ENCODE assay signal across 8 mouse cellular contexts in the genomic region with DNA sequence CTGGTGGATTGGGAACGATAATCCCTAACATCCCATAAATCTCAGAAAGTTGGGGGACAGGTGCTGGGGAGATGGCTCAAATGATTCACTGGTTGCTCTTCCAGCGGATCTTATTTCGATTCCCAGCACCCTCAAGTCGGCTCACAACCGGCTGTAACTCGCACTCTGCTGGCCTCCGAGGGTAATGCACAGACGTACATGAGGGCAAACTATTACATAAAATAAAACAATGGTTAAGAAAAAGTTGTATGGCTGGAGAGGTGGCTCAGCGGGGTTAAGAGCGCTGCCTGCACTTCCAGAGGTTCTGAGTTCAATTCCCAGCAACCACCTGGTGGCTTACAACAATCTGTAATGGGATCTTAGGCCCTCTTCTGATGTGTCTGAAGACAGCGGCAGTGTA. TPM values are rescaled to one million over a fixed set of nuclear protein-coding genes. Genes with fewer than 3 reads are reported as not detected.
DNase-seq lines count a peak whose midpoint lies in the region; ATAC-seq and TF ChIP-seq lines count a peak whose summit lies in the region.

No protein-coding gene starts in this region.

- 44% methylated on average over 11 of the region's 11 CpGs for WGBS in heart, embryonic 12.5 days
- whole genome bisulfite sequencing in forebrain, embryonic 16.5 days, result 67% methylated on average over 11 of the region's 11 CpGs
- 43% methylated on average over 11 of the region's 11 CpGs for WGBS in liver, embryonic 16.5 days (ENCODE audit: insufficient replicate concordance)

- H3K9ac ChIP-seq in heart, embryonic 12.5 days, result peak overlapping the region; percentile 66; the same call in 1 of the 2 replicates
- H3K9ac ChIP-seq in ES-E14 (ENCODE audit: insufficient read depth, low read depth, low read length, poor library complexity, severe bottlenecking), result peak overlapping the region; percentile 61; the same call in 1 of the 2 replicates
- H3K9ac ChIP-seq in forebrain, embryonic 16.5 days (replicated peaks; ENCODE audit: low read depth, low read length), result peak overlapping the region; percentile 60; the same call in 1 of the 2 replicates
- H3K9ac ChIP-seq in liver, embryonic 16.5 days (ENCODE audit: low read depth, low read length), result no peak overlapping the region

- no peak for ATAC-seq in heart, embryonic 12.5 days (ENCODE audit: insufficient number of reproducible peaks, low FRiP score)
- no peak for ATAC-seq in forebrain, embryonic 16.5 days
- no peak for ATAC-seq in liver, embryonic 16.5 days (ENCODE audit: low read depth)

- no peak overlapping the region for H3K27ac ChIP-seq in heart, embryonic 12.5 days (ENCODE audit: poor library complexity, severe bottlenecking)
- no peak overlapping the region for H3K27ac ChIP-seq in ES-E14 (ENCODE audit: insufficient read depth, low read depth, low read length, poor library complexity, severe bottlenecking)
- H3K27ac ChIP-seq in forebrain, embryonic 16.5 days (ENCODE audit: low read length), result no peak overlapping the region
- H3K27ac ChIP-seq in liver, embryonic 16.5 days (ENCODE audit: low read length), result no peak overlapping the region

- H3K9me3 ChIP-seq in heart, embryonic 12.5 days (replicated peaks), result no peaks in the 10 kb centered on the region
- no peaks in the 10 kb centered on the region for H3K9me3 ChIP-seq in ES-E14 (ENCODE audit: control insufficient read depth, insufficient read depth, low read depth, low read length)
- H3K9me3 ChIP-seq in forebrain, embryonic 16.5 days (ENCODE audit: control insufficient read depth, low read length), result no peaks in the 10 kb centered on the region
- no peaks in the 10 kb centered on the region for H3K9me3 ChIP-seq in liver, embryonic 16.5 days (replicated peaks; ENCODE audit: control insufficient read depth, low read length)

- no peaks in the 10 kb centered on the region for H3K36me3 ChIP-seq in heart, embryonic 12.5 days
- no peaks in the 10 kb centered on the region for H3K36me3 ChIP-seq in ES-E14 (ENCODE audit: control insufficient read depth, insufficient read depth, low read length, poor library complexity, severe bottlenecking)
- H3K36me3 ChIP-seq in forebrain, embryonic 16.5 days (ENCODE audit: control insufficient read depth, insufficient read depth), result no peaks in the 10 kb centered on the region
- no peaks in the 10 kb centered on the region for H3K36me3 ChIP-seq in liver, embryonic 16.5 days (ENCODE audit: control insufficient read depth, insufficient read depth)

- in situ Hi-C loops in ES-E14 (cut with MboI; ENCODE audit: low sequenced_read_pairs in 2 of 2, unreplicated experiment in 2 of 2), result no loop called here

- H3K27me3 ChIP-seq in heart, embryonic 12.5 days (replicated peaks), result peaks cover 98% of the 10 kb centered on the region
- no peaks in the 10 kb centered on the region for H3K27me3 ChIP-seq in forebrain, embryonic 16.5 days (replicated peaks; ENCODE audit: control insufficient read depth, insufficient read depth, low read length)
- peaks cover 48% of the 10 kb centered on the region for H3K27me3 ChIP-seq in liver, embryonic 16.5 days (ENCODE audit: control insufficient read depth, insufficient read depth, low read depth, low read length)

- H3K4me2 ChIP-seq in heart, embryonic 12.5 days, result peak overlapping the region; percentile 92
- peak overlapping the region; percentile 81 for H3K4me2 ChIP-seq in forebrain, embryonic 16.5 days (ENCODE audit: low read length)
- H3K4me2 ChIP-seq in liver, embryonic 16.5 days (ENCODE audit: low read depth, low read length), result peak overlapping the region; percentile 63; the same call in 1 of the 2 replicates

- DNase-seq in heart, adult 18-20 months, result no peak
- no peak for DNase-seq in ES-E14 (ENCODE audit: low read depth, low spot score)
- DNase-seq in adrenal gland, adult 8-10 months, result no peak
- DNase-seq in urinary bladder, postnatal 14 days (ENCODE audit: low spot score), result no peak
- DNase-seq in embryo, embryonic 11 days, result no peak

- H3K4me3 ChIP-seq in heart, embryonic 12.5 days, result peak overlapping the region; percentile 55
- peak overlapping the region; percentile 54 to 67 for H3K4me3 ChIP-seq in ES-E14 (ENCODE audit: insufficient read depth in 1 of 2, low read depth in 1 of 2, low read length in 2 of 2, poor library complexity in 1 of 2, severe bottlenecking in 1 of 2)
- peak overlapping the region; percentile 53 for H3K4me3 ChIP-seq in forebrain, embryonic 16.5 days (replicated peaks; ENCODE audit: low read length)
- H3K4me3 ChIP-seq in liver, embryonic 16.5 days (ENCODE audit: low read depth, low read length), result peak overlapping the region; percentile 41; the same call in 1 of the 2 replicates

- peaks cover 10% of the 10 kb centered on the region for H3K4me1 ChIP-seq in heart, embryonic 12.5 days (replicated peaks)
- peaks cover 0 to 17% of the 10 kb centered on the region in 2 experiments; a peak in 2 of 4 replicates for H3K4me1 ChIP-seq in ES-E14 (ENCODE audit: control insufficient read depth in 2 of 2, insufficient read depth in 2 of 2, low read length in 2 of 2, poor library complexity in 1 of 2)
- H3K4me1 ChIP-seq in forebrain, embryonic 16.5 days (replicated peaks; ENCODE audit: control insufficient read depth, insufficient read depth, low read length), result peaks cover 27% of the 10 kb centered on the region
- no peaks in the 10 kb centered on the region; the same call in 1 of the 2 replicates for H3K4me1 ChIP-seq in liver, embryonic 16.5 days (ENCODE audit: control insufficient read depth, low read depth, low read length)

TF ChIP-seq in ES-E14, 5 proteins besides CTCF, POLR2A, EP300 and RAD21:
- no peak for TF ChIP-seq HCFC1 (IDR thresholded peaks at IDR 0.05; ENCODE audit: borderline replicate concordance, insufficient read depth, low read length)
- no peak for TF ChIP-seq ZC3H11A (IDR thresholded peaks at IDR 0.05; ENCODE audit: borderline replicate concordance, low read depth, low read length)
- no peak for TF ChIP-seq ZNF384 (IDR thresholded peaks at IDR 0.05; ENCODE audit: low read depth, low read length)
- no peak for TF ChIP-seq CHD2 (IDR thresholded peaks at IDR 0.05; ENCODE audit: low read depth, low read length)
- no peak for TF ChIP-seq MAFK (IDR thresholded peaks at IDR 0.05; ENCODE audit: insufficient read depth, low read depth, low read length)

RNA-seq across cellular contexts. Expression of a gene that starts 2.4 kb away (rescaled TPM):
- not detected in 2 replicates for polyA plus RNA-seq in heart, embryonic 12.5 days (2016; fragmentation: Nextera tagmentation; extraction: Ambion mirVana)
- not detected for total RNA-seq in heart, adult 18-20 months (2021)
- 1.2 and 1.7 TPM in 2 replicates for total RNA-seq in ES-E14 (2012; rRNA removed)
- 2.6 and 4.2 TPM in 2 replicates for polyA plus RNA-seq in forebrain, embryonic 16.5 days (2015; fragmentation: Nextera tagmentation; extraction: Ambion mirVana)
- 0.04 and 0.09 TPM in 2 replicates for polyA plus RNA-seq in liver, embryonic 16.5 days (2015; fragmentation: Nextera tagmentation; extraction: Ambion mirVana)
- under 1 TPM; 0.10 to 0.95 (median 0.48) TPM for total RNA-seq in adrenal gland, adult 8-10 months (2022)

RNA-seq across cellular contexts. Expression of a gene that starts 14.3 kb away (rescaled TPM):
- polyA plus RNA-seq in heart, embryonic 12.5 days (2016; fragmentation: Nextera tagmentation; extraction: Ambion mirVana), result not detected in 2 replicates
- under 1 TPM; 0.17 to 0.18 TPM for total RNA-seq in heart, adult 18-20 months (2021)
- 0.80 and 1.2 TPM in 2 replicates for total RNA-seq in ES-E14 (2012; rRNA removed)
- 2.1 and 2.2 TPM in 2 replicates for polyA plus RNA-seq in forebrain, embryonic 16.5 days (2015; fragmentation: Nextera tagmentation; extraction: Ambion mirVana)
- polyA plus RNA-seq in liver, embryonic 16.5 days (2015; fragmentation: Nextera tagmentation; extraction: Ambion mirVana), result 0.07 and 0.09 TPM in 2 replicates
- total RNA-seq in adrenal gland, adult 8-10 months (2022), result 1 to 10 TPM; 1.0 to 2.6 (median 1.7) TPM

RNA-seq across cellular contexts. Expression of a gene that starts 28.8 kb away (rescaled TPM):
- polyA plus RNA-seq in heart, embryonic 12.5 days (2016; fragmentation: Nextera tagmentation; extraction: Ambion mirVana), result 23.4 and 25.9 TPM in 2 replicates
- 100 to 1,000 TPM; 496 to 511 TPM for total RNA-seq in heart, adult 18-20 months (2021)
- total RNA-seq in ES-E14 (2012; rRNA removed), result 0.31 and 0.48 TPM in 2 replicates
- 42.4 and 47.1 TPM in 2 replicates for polyA plus RNA-seq in forebrain, embryonic 16.5 days (2015; fragmentation: Nextera tagmentation; extraction: Ambion mirVana)
- 0.20 and 0.52 TPM in 2 replicates for polyA plus RNA-seq in liver, embryonic 16.5 days (2015; fragmentation: Nextera tagmentation; extraction: Ambion mirVana)
- total RNA-seq in adrenal gland, adult 8-10 months (2022), result 100 to 1,000 TPM in 1 of 4 experiments, 10 to 100 TPM in 3; 34.9 to 107 (median 92.5) TPM

RNA-seq across cellular contexts. Expression of a gene that starts 49.7 kb away (rescaled TPM):
- polyA plus RNA-seq in heart, embryonic 12.5 days (2016; fragmentation: Nextera tagmentation; extraction: Ambion mirVana), result 8.5 and 9.4 TPM in 2 replicates
- 1 to 10 TPM; 3.2 to 4.2 TPM for total RNA-seq in heart, adult 18-20 months (2021)
- total RNA-seq in ES-E14 (2012; rRNA removed), result 25.4 and 25.6 TPM in 2 replicates
- 4.5 and 4.7 TPM in 2 replicates for polyA plus RNA-seq in forebrain, embryonic 16.5 days (2015; fragmentation: Nextera tagmentation; extraction: Ambion mirVana)
- 1.7 and 1.8 TPM in 2 replicates for polyA plus RNA-seq in liver, embryonic 16.5 days (2015; fragmentation: Nextera tagmentation; extraction: Ambion mirVana)
- total RNA-seq in adrenal gland, adult 8-10 months (2022), result 10 to 100 TPM; 11.1 to 13.2 (median 11.8) TPM

Comparison
In these comparisons a context has a peak if more than half of its experiments do, and no peak if none do; other contexts are left out.
1. RNA of a gene that starts 28.8 kb away (total RNA-seq): 496 to 511 TPM in heart, adult 18-20 months and 34.9 to 107 TPM in adrenal gland, adult 8-10 months; 0.31 to 0.48 TPM in ES-E14; every median in the first group is over 10 times any median in the second.
2. Peak in every context shown above with its lines, with median percentiles within 50 percentile points of each other: H3K4me2 ChIP-seq and H3K4me3 ChIP-seq.